Comparison of ENCODE assay signal across 24 mouse cellular contexts in the genomic region with DNA sequence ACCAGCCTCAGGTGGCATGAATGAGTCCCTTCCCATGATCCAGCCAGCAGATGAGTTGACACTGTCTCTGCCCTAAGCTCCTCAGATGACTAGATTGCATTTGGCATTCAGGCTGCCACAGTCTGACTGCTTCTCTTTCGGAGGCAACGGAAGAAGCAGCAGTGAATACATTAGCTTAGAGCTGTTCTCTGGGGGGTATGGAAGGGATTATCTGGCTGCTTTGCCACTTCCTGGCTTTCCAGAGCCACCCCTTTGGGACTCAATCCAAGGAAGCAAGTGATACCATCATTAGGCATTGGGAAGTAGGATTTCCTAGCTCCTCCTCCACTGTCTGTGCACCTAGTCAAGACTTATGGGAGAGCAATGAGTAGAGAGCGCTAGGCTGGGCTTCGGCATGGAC.
DNase-seq lines count a peak whose midpoint lies in the region; ATAC-seq lines count a peak whose summit lies in the region.
"Had no signal": no experiment of that assay in that cellular context is flagged by ENCODE, and none has a peak within 500 bp of the region (broad histone marks: within the 10 kb centered on the region; RNA-seq: fewer than 3 reads in every experiment).

No protein-coding gene starts in this region.

- no peaks in the 10 kb centered on the region for H3K27me3 ChIP-seq in hindbrain, embryonic 16.5 days (replicated peaks; ENCODE audit: control insufficient read depth, insufficient read depth, low read length)
- H3K27me3 ChIP-seq in hindbrain, embryonic 14.5 days (ENCODE audit: control insufficient read depth, insufficient read depth, low read length), result no peaks in the 10 kb centered on the region
- H3K27me3 ChIP-seq: embryonic facial prominence, embryonic 13.5 days; heart, embryonic 12.5 days had no signal

- no peaks in the 10 kb centered on the region for H3K4me1 ChIP-seq in hindbrain, embryonic 16.5 days (ENCODE audit: control insufficient read depth, insufficient read depth, low read depth, low read length)
- H3K4me1 ChIP-seq in hindbrain, embryonic 14.5 days (replicated peaks; ENCODE audit: control insufficient read depth, insufficient read depth, low read length), result no peaks in the 10 kb centered on the region

- H3K9ac ChIP-seq in hindbrain, embryonic 16.5 days (ENCODE audit: low read depth, low read length), result no peak overlapping the region
- no peak overlapping the region for H3K9ac ChIP-seq in hindbrain, embryonic 14.5 days
- H3K9ac ChIP-seq: embryonic facial prominence, embryonic 13.5 days; heart, embryonic 12.5 days; liver, postnatal 0 days had no signal

- H3K36me3 ChIP-seq in hindbrain, embryonic 16.5 days (ENCODE audit: control insufficient read depth, insufficient read depth, low read length), result no peaks in the 10 kb centered on the region
- H3K36me3 ChIP-seq in hindbrain, embryonic 14.5 days (replicated peaks; ENCODE audit: control insufficient read depth, insufficient read depth), result no peaks in the 10 kb centered on the region
- H3K36me3 ChIP-seq: embryonic facial prominence, embryonic 13.5 days; heart, embryonic 12.5 days; hindbrain, embryonic 10.5 days had no signal

- 55% methylated on average over 4 of the region's 4 CpGs for WGBS in hindbrain, embryonic 16.5 days
- WGBS in hindbrain, embryonic 14.5 days, result 70% methylated on average over 4 of the region's 4 CpGs

- peak; percentile 14; the same call in 1 of the 2 replicates for ATAC-seq in hindbrain, embryonic 16.5 days
- ATAC-seq in hindbrain, embryonic 14.5 days (ENCODE audit: low FRiP score), result no peak
- ATAC-seq: inflammation-experienced regulatory T-cells, adult 6 months; liver, postnatal 0 days had no signal

- peak; percentile 33 to 39 for DNase-seq in cerebellum, postnatal 10 days
- DNase-seq in cerebellum, adult 11 months, result no peak
- DNase-seq in hindbrain, embryonic 14.5 days (ENCODE audit: low spot score), result no peak
- peak; percentile 14 for DNase-seq in lung, postnatal 36 days
- DNase-seq in lung, postnatal 25 days (ENCODE audit: low spot score), result no peak
- DNase-seq in brain, embryonic 18.5 days (ENCODE audit: low read depth, low spot score), result peak; percentile 18
- no peak for DNase-seq in thymus, adult 18-20 months
- DNase-seq: adrenal gland, postnatal 14 days; cerebellum, adult 11-12 months; cerebellum, postnatal 25 days; gastrocnemius, postnatal 10 days; heart, postnatal 10 days; kidney, adult 8-10 months; kidney, postnatal 10 days; liver, postnatal 0 days; right cerebral cortex, postnatal 14 days; thymus, postnatal 14 days had no signal

- H3K4me2 ChIP-seq in hindbrain, embryonic 16.5 days (ENCODE audit: low read length), result no peak overlapping the region
- no peak overlapping the region for H3K4me2 ChIP-seq in hindbrain, embryonic 14.5 days (replicated peaks)
- H3K4me2 ChIP-seq: embryonic facial prominence, embryonic 13.5 days; heart, embryonic 12.5 days; liver, embryonic 11.5 days had no signal

- H3K4me3 ChIP-seq in hindbrain, embryonic 16.5 days (ENCODE audit: low read length), result no peak overlapping the region
- H3K4me3 ChIP-seq in hindbrain, embryonic 14.5 days (replicated peaks; ENCODE audit: low read length), result no peak overlapping the region
- H3K4me3 ChIP-seq: embryonic facial prominence, embryonic 13.5 days; heart, embryonic 12.5 days; hindbrain, embryonic 10.5 days had no signal

- no peaks in the 10 kb centered on the region for H3K9me3 ChIP-seq in hindbrain, embryonic 16.5 days (ENCODE audit: control insufficient read depth, low read length)
- no peaks in the 10 kb centered on the region for H3K9me3 ChIP-seq in hindbrain, embryonic 14.5 days (ENCODE audit: control insufficient read depth, low read length)
- H3K9me3 ChIP-seq: embryonic facial prominence, embryonic 13.5 days; heart, embryonic 12.5 days; hindbrain, embryonic 10.5 days had no signal

- H3K27ac ChIP-seq in hindbrain, embryonic 16.5 days (ENCODE audit: low read depth, low read length), result no peak overlapping the region
- H3K27ac ChIP-seq in hindbrain, embryonic 14.5 days, result no peak overlapping the region
- H3K27ac ChIP-seq: hindbrain, embryonic 10.5 days; macrophage had no signal

Comparison
In these comparisons a context has a peak if more than half of its experiments do, and no peak if none do; other contexts are left out.
1. DNase-seq: peak in cerebellum, postnatal 10 days (2 of 2), lung, postnatal 36 days (single experiment) and brain, embryonic 18.5 days (single experiment); none in cerebellum, adult 11 months (single experiment), hindbrain, embryonic 14.5 days (single experiment), lung, postnatal 25 days (single experiment) and thymus, adult 18-20 months (0 of 2).